Mouse (Mus musculus) Patski (cell line): ENCODE measurements around the gene Gtpbp10. TPM values are rescaled to one million over a fixed set of nuclear protein-coding genes. Genes with fewer than 3 reads are reported as not detected.
A peak's percentile ranks its signal among the peaks of the same experiment; 100 is the strongest.

Experiments used
- ATAC-seq: fragments of 100-300 bp; one replicate; pipeline ENCODE4 v1.8.0; 2021
- CTCF ChIA-PET: fragments of 350-600 bp; sonication (Branson Sonifier 250); formaldehyde crosslinking; loops from one replicate; lab custom pipeline; 2022; ENCODE audit warnings: inconsistent platforms; lab: Charles Lee
- POLR2A ChIA-PET: fragments of 350-600 bp; sonication (Branson Sonifier 250); formaldehyde crosslinking; loops from one replicate; lab custom pipeline; 2022; ENCODE audit warnings: antibody characterized with exemption, inconsistent platforms; lab: Charles Lee
- DNase-seq: peaks from one replicate; pipeline ENCODE4 v3.0.0-alpha.2; 2011; ENCODE audit warnings: low read depth, low spot score
- H3K27me3 ChIP-seq: fragments of 371-371 bp; one replicate; pipeline ENCODE4 v1.5.1; 2021
- CTCF ChIP-seq: fragments of 100-300 bp; IDR thresholded peaks from one replicate; pipeline ENCODE4 v1.5.1; 2021
- in situ Hi-C: fragments of 300-500 bp; cut with MboI; formaldehyde crosslinking; loops from 3 replicates; pipeline ENCODE4 v1.11.1; 2018; ENCODE audit warnings: low pct_unique_long_range_greater_than_20kb, mixed read lengths
- polyA plus RNA-seq: library from polyadenylated mRNA; unstranded; gene quantifications from one replicate; pipeline ENCODE4 v1.2.3, GENCODE M21; 2021

The Gtpbp10 gene
- 22.1 TPM for polyA plus RNA-seq

DNA sequence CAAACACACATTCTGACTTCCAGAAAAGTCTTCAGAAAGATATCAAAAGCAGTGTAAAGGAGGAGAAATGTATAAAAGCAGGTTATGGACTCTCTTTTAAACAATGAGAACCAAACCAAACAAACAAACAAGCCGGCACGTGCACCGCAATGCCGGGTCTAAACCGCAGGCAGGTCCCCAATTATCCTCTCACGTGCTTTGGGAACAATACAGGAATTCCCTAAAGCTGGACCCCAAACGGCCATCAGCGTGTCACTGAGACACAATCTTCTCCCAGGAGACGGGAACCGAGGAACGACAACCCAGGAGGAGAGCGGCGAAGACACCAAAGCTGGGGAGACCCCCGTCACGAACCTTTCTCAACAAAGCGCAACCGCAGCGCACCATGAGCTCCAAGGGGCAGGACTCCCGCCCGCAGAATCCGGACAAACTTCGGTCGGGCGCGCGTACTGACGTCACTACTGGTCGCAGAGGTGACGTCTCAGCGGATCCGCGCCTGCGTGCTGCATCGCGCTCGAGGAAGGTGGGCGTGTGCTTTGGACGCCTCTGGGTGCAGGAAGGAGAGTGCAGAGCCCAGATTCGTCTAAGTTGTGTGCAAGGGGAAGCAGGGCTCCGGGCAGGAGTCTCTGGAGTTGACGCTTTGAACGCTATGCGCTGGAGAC is at the start of gene Gtpbp10:
Gtpbp10 (minus strand) TSS at position 460 of the 662 bp plus-strand sequence.
- H3K27me3 ChIP-seq = no peaks in the 10 kb centered on the region
- in situ Hi-C loops = no loop called here
- ATAC-seq (peak; percentile 96), DNase-seq (peak; percentile 66)
- no peak for TF ChIP-seq CTCF
- CTCF ChIA-PET = interaction anchor here (1.3 to 1.7 kb wide), 4 partner anchors 10 to 157 kb away, joined by 3 to 4 read pairs (median 4); no protein-coding TSS in a partner anchor
- POLR2A ChIA-PET = interaction anchor here (0.9 to 1.6 kb wide), 6 partner anchors 20 to 189 kb away, joined by 3 to 4 read pairs (median 3); no protein-coding TSS in a partner anchor

- in situ Hi-C loops = no loop called here
- no peak for ATAC-seq
- H3K27me3 ChIP-seq = no peaks in the 10 kb centered on the region
- POLR2A ChIA-PET = no interaction called here
- no peak for DNase-seq
- TF ChIP-seq CTCF = peak; percentile 28
- CTCF ChIA-PET = interaction anchor here (0.9 to 2.1 kb wide), 4 partner anchors 13 to 25 kb away, joined by 3 to 6 read pairs (median 4); no protein-coding TSS in a partner anchor
Observed at GRCm38 (mm10) chr5:5587686-5588085, 28.3 kb upstream of the Gtpbp10 start.

DNA sequence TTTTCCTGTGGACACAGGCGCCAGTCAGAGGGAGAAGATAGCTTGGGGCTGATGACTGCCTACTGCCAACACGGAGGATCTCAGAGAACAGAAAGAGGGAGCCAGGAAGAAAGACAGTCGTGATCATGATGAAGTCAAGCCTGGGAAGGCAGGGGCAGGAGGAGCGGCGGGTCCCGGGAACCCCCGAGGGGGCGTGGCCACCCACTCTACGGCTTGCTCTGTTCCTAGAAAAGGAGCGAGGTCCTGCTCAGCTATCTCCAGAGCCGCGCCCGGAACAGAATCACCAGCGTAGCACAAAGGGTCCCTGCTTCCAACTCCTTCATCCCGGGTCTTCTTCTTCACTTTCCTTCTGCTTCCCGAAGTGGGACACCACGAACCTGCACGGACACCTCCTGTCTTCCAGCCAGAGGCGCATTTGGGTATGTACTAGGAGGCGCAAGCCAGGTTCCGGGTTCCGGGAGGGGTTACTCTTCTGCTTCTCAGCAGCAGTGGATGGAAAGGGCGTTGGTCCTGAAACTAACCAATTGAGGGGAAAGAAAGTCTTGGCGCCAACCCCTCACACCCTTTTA is 14.5 kb upstream of the Gtpbp10 start, which contains the start of gene Gm8773:
Gm8773 (plus strand) TSS at position 51 of the 569 bp plus-strand sequence.
- ATAC-seq (peak; percentile 82), DNase-seq (no peak)
- ChIA-PET POLR2A (no interaction called here), CTCF (interaction anchor here (1.0 to 1.3 kb wide), 2 partner anchors 13 to 34 kb away, joined by 3 to 4 read pairs; no protein-coding TSS in a partner anchor)
- in situ Hi-C loops = no loop called here
- no peak for TF ChIP-seq CTCF
- no peaks in the 10 kb centered on the region for H3K27me3 ChIP-seq

GRCm38 (mm10) chr5:5562435-5562834 is 3.1 kb upstream of the Gtpbp10 start:
- ChIA-PET CTCF (interaction anchor here (0.9 to 1.5 kb wide), 3 partner anchors 8 to 29 kb away, joined by 3 to 4 read pairs (median 3); no protein-coding TSS in a partner anchor), POLR2A (no interaction called here)
- no peak for DNase-seq
- no peak for TF ChIP-seq CTCF
- no peak for ATAC-seq
- in situ Hi-C loops = no loop called here
- no peaks in the 10 kb centered on the region for H3K27me3 ChIP-seq

GRCm38 (mm10) chr5:5561041-5561706 is 1.8 kb upstream of the Gtpbp10 start:
- ChIA-PET CTCF (interaction anchor here (1.4 kb wide), 1 partner anchor 9 kb away, joined by 4 read pairs; no protein-coding TSS in a partner anchor), POLR2A (interaction anchor here (0.7 kb wide), 1 partner anchor 185 kb away, joined by 3 read pairs; no protein-coding TSS in a partner anchor)
- peak; percentile 50 for TF ChIP-seq CTCF
- no peaks in the 10 kb centered on the region for H3K27me3 ChIP-seq
- ATAC-seq = no peak
- in situ Hi-C loops = no loop called here
- DNase-seq = no peak

- DNase-seq (no peak), ATAC-seq (peak; percentile 23)
- ChIA-PET CTCF (interaction anchor here (1.3 to 1.4 kb wide), 2 partner anchors 13 to 157 kb away, joined by 3 read pairs; no protein-coding TSS in a partner anchor), POLR2A (interaction anchor here (0.9 to 1.6 kb wide), 5 partner anchors 23 to 188 kb away, joined by 3 to 4 read pairs (median 3); no protein-coding TSS in a partner anchor)
- H3K27me3 ChIP-seq = no peaks in the 10 kb centered on the region
- TF ChIP-seq CTCF = no peak
- in situ Hi-C loops = no loop called here
Observed at GRCm38 (mm10) chr5:5559798-5560197, 460 bp upstream of the Gtpbp10 start.

GRCm38 (mm10) chr5:5551110-5551509 is 8.2 kb downstream of the Gtpbp10 start:
- ATAC-seq = no peak
- ChIA-PET POLR2A (no interaction called here), CTCF (no interaction called here)
- H3K27me3 ChIP-seq = no peaks in the 10 kb centered on the region
- in situ Hi-C loops = no loop called here
- TF ChIP-seq CTCF = no peak
- DNase-seq = no peak

DNA sequence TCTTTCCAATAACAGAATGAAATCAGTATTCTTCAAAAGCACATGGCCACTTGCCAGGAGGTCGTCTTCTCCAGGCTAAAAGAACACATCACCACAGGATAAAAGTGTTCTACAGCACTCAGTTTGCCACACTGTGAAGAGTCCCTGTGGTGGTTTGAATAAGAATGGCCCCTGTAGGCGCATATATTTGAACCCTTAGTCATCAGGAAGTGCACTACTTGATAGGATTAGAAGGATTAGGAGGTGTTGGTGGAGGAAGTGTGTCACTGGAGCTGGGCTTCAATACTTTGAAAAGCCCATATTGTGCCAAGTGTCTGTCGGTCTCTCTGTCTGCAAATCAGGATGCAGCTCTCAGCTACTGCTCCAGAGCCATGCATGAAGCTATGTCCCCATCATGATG is 19.0 kb downstream of the Gtpbp10 start:
- in situ Hi-C loops = no loop called here
- POLR2A ChIA-PET = no interaction called here
- CTCF ChIA-PET = interaction anchor here (1.4 to 2.6 kb wide), 3 partner anchors 9 to 33 kb away, joined by 3 to 8 read pairs (median 4); no protein-coding TSS in a partner anchor
- ATAC-seq (peak; percentile 93), DNase-seq (peak; percentile 35)
- no peaks in the 10 kb centered on the region for H3K27me3 ChIP-seq
- no peak for TF ChIP-seq CTCF

DNA sequence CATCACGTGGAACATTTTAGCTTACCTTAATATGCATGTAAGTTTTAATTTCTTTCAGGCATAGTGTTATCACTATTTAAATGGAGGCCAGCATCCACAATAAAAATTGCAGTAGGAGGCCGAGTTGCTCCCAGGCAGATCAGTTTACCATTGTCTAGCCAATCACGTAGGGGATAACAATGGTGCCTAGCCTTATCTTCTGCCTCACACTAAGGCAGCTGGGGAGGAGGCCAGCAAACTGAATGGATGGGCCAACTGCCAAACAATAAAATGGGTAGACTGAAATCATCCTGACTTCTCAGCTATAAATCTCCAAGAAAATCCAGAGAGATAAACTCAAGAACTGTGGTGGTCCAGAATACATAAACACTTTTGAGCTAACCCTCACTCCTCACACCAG is 19.6 kb downstream of the Gtpbp10 start:
- ChIA-PET CTCF (interaction anchor here (1.4 to 1.8 kb wide), 2 partner anchors 10 to 33 kb away, joined by 3 to 4 read pairs; no protein-coding TSS in a partner anchor), POLR2A (no interaction called here)
- ATAC-seq (no peak), DNase-seq (no peak)
- in situ Hi-C loops = no loop called here
- no peaks in the 10 kb centered on the region for H3K27me3 ChIP-seq
- no peak for TF ChIP-seq CTCF

DNA sequence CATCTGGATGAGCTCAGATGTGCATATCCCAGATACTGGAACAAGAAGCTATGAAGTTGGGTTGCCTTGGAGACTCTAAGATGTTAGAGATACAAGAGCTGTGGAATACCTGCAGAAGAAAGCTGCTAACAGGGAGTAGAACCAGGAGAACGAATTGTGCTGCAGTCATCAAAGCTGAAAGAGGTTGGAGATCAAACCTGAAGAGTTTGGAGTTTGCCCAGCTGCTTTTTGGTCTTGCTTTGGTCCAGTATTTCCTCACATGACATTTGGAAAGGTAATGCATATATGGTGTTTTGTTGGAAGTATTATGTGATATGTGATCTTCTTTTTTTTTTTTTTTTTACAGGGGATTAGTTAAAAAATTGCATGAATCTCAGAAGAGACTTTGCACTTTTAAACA is 23.2 kb downstream of the Gtpbp10 start:
- ChIA-PET CTCF (interaction anchor here (0.8 kb wide), 1 partner anchor 14 kb away, joined by 4 read pairs; no protein-coding TSS in a partner anchor), POLR2A (no interaction called here)
- no peak for TF ChIP-seq CTCF
- in situ Hi-C loops = no loop called here
- no peaks in the 10 kb centered on the region for H3K27me3 ChIP-seq
- ATAC-seq (no peak), DNase-seq (no peak)
